Mouse (Mus musculus) kidney, embryonic 14.5 days (tissue): ENCODE data around the gene Trim8. TPM values are rescaled to one million over a fixed set of nuclear protein-coding genes. Genes with fewer than 3 reads are reported as not detected.

ENCODE experiments used
- ATAC-seq: fragments of 200-750 bp; cut with Nextera tagmentation; 2 replicates; pipeline ENCODE4 v1.8.0; 2017; ENCODE audit warnings: moderate number of reproducible peaks, mild to moderate bottlenecking, moderate TSS enrichment, moderate library complexity; ENCODE audit not compliant: low FRiP score, low TSS enrichment
- H3K27ac ChIP-seq: fragments of 300-500 bp; sonication (generic); 2 replicates; pipeline ENCODE4 v1.5.1; 2014; ENCODE audit warnings: low read depth, mild to moderate bottlenecking, low read length, moderate library complexity, mixed read lengths
- H3K27me3 ChIP-seq: fragments of 300-500 bp; sonication (generic); 2 replicates; pipeline ENCODE4 v1.6.1; 2014; ENCODE audit warnings: mild to moderate bottlenecking, low read length; ENCODE audit not compliant: control insufficient read depth, insufficient read depth
- H3K36me3 ChIP-seq: fragments of 300-500 bp; sonication (generic); 2 replicates; pipeline ENCODE4 v1.6.1; 2014; ENCODE audit warnings: low read length, mixed read lengths; ENCODE audit not compliant: control insufficient read depth, insufficient read depth
- H3K4me1 ChIP-seq: fragments of 300-500 bp; sonication (generic); 2 replicates; pipeline ENCODE4 v1.6.1; 2014; ENCODE audit warnings: low read length, mixed read lengths; ENCODE audit not compliant: control insufficient read depth, insufficient read depth
- H3K4me2 ChIP-seq: fragments of 300-500 bp; sonication (generic); replicated peaks from 2 replicates; pipeline ENCODE4 v1.6.1; 2014; ENCODE audit warnings: low read depth, mild to moderate bottlenecking, low read length
- H3K4me3 ChIP-seq: fragments of 300-500 bp; sonication (generic); 2 replicates; pipeline ENCODE4 v1.5.1; 2014; ENCODE audit warnings: mild to moderate bottlenecking, low read length
- H3K9ac ChIP-seq: fragments of 300-500 bp; sonication (generic); 2 replicates; pipeline ENCODE4 v1.6.1; 2014; ENCODE audit warnings: low read depth, mild to moderate bottlenecking, low read length, moderate library complexity
- H3K9me3 ChIP-seq: fragments of 300-500 bp; sonication (generic); 2 replicates; pipeline ENCODE4 v1.6.1; 2016; ENCODE audit warnings: low read length; ENCODE audit not compliant: control insufficient read depth
- whole genome bisulfite sequencing: fragments of 180-500 bp; shearing (Covaris S2); extraction: QIAGEN DNeasy Blood & Tissue Kit; methylation state at CpG from one replicate; pipeline ENCODE4 v1.1.7; 2014; 5-methylcytosine and 5-hydroxymethylcytosine counted together
- polyA plus RNA-seq: library from polyadenylated mRNA; unstranded; fragments of >200 nt; fragmentation: Nextera tagmentation; extraction: Ambion mirVana; gene quantifications from 2 replicates; pipeline ENCODE4 v1.2.1, GENCODE M21; 2014

Gene Trim8
- polyA plus RNA-seq, 1 experiment from 2014 or later, result 35.6 TPM

- no peak overlapping the region for H3K9ac ChIP-seq
- H3K4me3 ChIP-seq, result no peak overlapping the region
- no peak overlapping the region for H3K27ac ChIP-seq
- no peak for ATAC-seq
- peaks cover 33% of the 10 kb centered on the region for H3K36me3 ChIP-seq
- H3K4me1 ChIP-seq, result no peaks in the 10 kb centered on the region
- no peaks in the 10 kb centered on the region for H3K9me3 ChIP-seq
- no peaks in the 10 kb centered on the region for H3K27me3 ChIP-seq
- WGBS, result 86% methylated on average over 8 of the region's 8 CpGs
- no peak overlapping the region for H3K4me2 ChIP-seq
These were observed 56.5 kb downstream of the Trim8 start for GRCm38 (mm10) chr19:46558009-46558408.

- Histone ChIP-seq H3K4me1 (no peaks in the 10 kb centered on the region), H3K36me3 (peaks cover 31% of the 10 kb centered on the region), H3K27me3 (no peaks in the 10 kb centered on the region), H3K4me3 (no peak overlapping the region), H3K9ac (no peak overlapping the region), H3K9me3 (no peaks in the 10 kb centered on the region), H3K4me2 (no peak overlapping the region), H3K27ac (no peak overlapping the region)
- ATAC-seq, result no peak
- 73% methylated on average over 12 of the region's 12 CpGs for WGBS
These were observed 57.1 kb downstream of the Trim8 start for GRCm38 (mm10) chr19:46558631-46559030.

- Histone ChIP-seq H3K4me1 (no peaks in the 10 kb centered on the region), H3K9me3 (no peaks in the 10 kb centered on the region), H3K9ac (no peak overlapping the region), H3K36me3 (peaks cover 11% of the 10 kb centered on the region; the same call in 1 of the 2 replicates), H3K27me3 (no peaks in the 10 kb centered on the region), H3K27ac (no peak overlapping the region), H3K4me3 (no peak overlapping the region), H3K4me2 (no peak overlapping the region)
- 32% methylated on average over 1 of the region's 1 CpGs for WGBS
- ATAC-seq, result no peak
These were observed 60.6 kb downstream of the Trim8 start for GRCm38 (mm10) chr19:46562132-46562531.

GRCm38 (mm10) chr19:46562581-46563515, 61.3 kb downstream of the Trim8 start:
- no peak overlapping the region for H3K4me3 ChIP-seq
- no peaks in the 10 kb centered on the region for H3K27me3 ChIP-seq
- no peaks in the 10 kb centered on the region for H3K4me1 ChIP-seq
- no peaks in the 10 kb centered on the region for H3K9me3 ChIP-seq
- 81% methylated on average over 14 of the region's 14 CpGs for WGBS
- ATAC-seq, result no peak
- no peak overlapping the region for H3K4me2 ChIP-seq
- H3K36me3 ChIP-seq, result peaks cover 7% of the 10 kb centered on the region; the same call in 1 of the 2 replicates
- H3K27ac ChIP-seq, result no peak overlapping the region
- H3K9ac ChIP-seq, result no peak overlapping the region

- H3K27ac ChIP-seq, result no peak overlapping the region
- H3K4me1 ChIP-seq, result no peaks in the 10 kb centered on the region
- H3K4me2 ChIP-seq, result no peak overlapping the region
- H3K27me3 ChIP-seq, result no peaks in the 10 kb centered on the region
- H3K9me3 ChIP-seq, result no peaks in the 10 kb centered on the region
- no peak overlapping the region for H3K4me3 ChIP-seq
- no peak overlapping the region for H3K9ac ChIP-seq
- H3K36me3 ChIP-seq, result 0 out of 2 replicates have a peak, but pooled peaks cover 4% of the 10 kb centered on the region
- WGBS, result 73% methylated on average over 4 of the region's 4 CpGs
- no peak for ATAC-seq
These were observed 62.1 kb downstream of the Trim8 start for GRCm38 (mm10) chr19:46563603-46564002.

- no peak overlapping the region for H3K4me3 ChIP-seq
- no peak overlapping the region for H3K4me2 ChIP-seq
- 0 out of 2 replicates have a peak, but pooled peaks cover 4% of the 10 kb centered on the region for H3K36me3 ChIP-seq
- H3K4me1 ChIP-seq, result no peaks in the 10 kb centered on the region
- no peaks in the 10 kb centered on the region for H3K27me3 ChIP-seq
- H3K9me3 ChIP-seq, result no peaks in the 10 kb centered on the region
- no peak for ATAC-seq
- no peak overlapping the region for H3K27ac ChIP-seq
- H3K9ac ChIP-seq, result no peak overlapping the region
- 83% methylated on average over 14 of the region's 14 CpGs for WGBS
These were observed 62.6 kb downstream of the Trim8 start for GRCm38 (mm10) chr19:46564043-46564462.

Other genes with a start within 250 kb of the Trim8 start
- 6.3 and 8.9 TPM in 2 replicates for gene Nfkb2, start 197.4 kb upstream of the Trim8 start, polyA plus RNA-seq
- 1.7 and 1.8 TPM in 2 replicates for gene Psd, start 174.5 kb upstream of the Trim8 start, polyA plus RNA-seq
- gene Fbxl15, start 173.5 kb upstream of the Trim8 start, polyA plus RNA-seq, result 14.2 and 18.2 TPM in 2 replicates
- 164 and 165 TPM in 2 replicates for gene Cuedc2, start 163.0 kb upstream of the Trim8 start, polyA plus RNA-seq
- gene Mfsd13a, start 160.6 kb upstream of the Trim8 start, polyA plus RNA-seq, result 7.9 and 10.8 TPM in 2 replicates
- 2.7 and 3.5 TPM in 2 replicates for gene 2310034G01Rik, start 151.4 kb upstream of the Trim8 start, polyA plus RNA-seq
- 78.5 and 134 TPM in 2 replicates for gene Actr1a, start 106.0 kb upstream of the Trim8 start, polyA plus RNA-seq
- gene Sufu, start 104.8 kb upstream of the Trim8 start, polyA plus RNA-seq, result 28.1 and 48.8 TPM in 2 replicates
- 98.3 and 182 TPM in 2 replicates for gene Arl3, start 71.5 kb downstream of the Trim8 start, polyA plus RNA-seq
- gene Sfxn2, start 71.7 kb downstream of the Trim8 start, polyA plus RNA-seq, result 18.1 and 25.1 TPM in 2 replicates
- gene Wbp1l, start 97.4 kb downstream of the Trim8 start, polyA plus RNA-seq, result 26.2 and 46.1 TPM in 2 replicates
- not detected in 2 replicates for gene Cyp17a1, start 171.5 kb downstream of the Trim8 start, polyA plus RNA-seq
- gene Borcs7, start 188.2 kb downstream of the Trim8 start, polyA plus RNA-seq, result 19.9 and 20.1 TPM in 2 replicates
- gene As3mt, start 205.8 kb downstream of the Trim8 start, polyA plus RNA-seq, result 32.1 and 39.0 TPM in 2 replicates